Mouse (Mus musculus): ENCODE measurements at regions not wholly inside any gene's neighbourhood (a gene's known extent, or its start where the extent isn't known, plus 50 kb on each side); places are given as distances from the start of the nearest gene placed in this dataset.

- ATAC-seq (replicated peaks; ENCODE audit: poor library complexity) = no peak
Measured at GRCm38 (mm10) chr9:117710966-117711365, 81.3 kb upstream of the Rbms3 start.

GRCm38 (mm10) chr9:117709677-117710076 lies 80.0 kb upstream of the Rbms3 start:
- ATAC-seq (replicated peaks; ENCODE audit: poor library complexity) = no peak

GRCm38 (mm10) chr9:117693001-117693400 lies 63.3 kb upstream of the Rbms3 start:
- ATAC-seq (replicated peaks; ENCODE audit: poor library complexity) = no peak

- no peak for ATAC-seq (replicated peaks; ENCODE audit: poor library complexity)
Measured at GRCm38 (mm10) chr9:117692486-117692885, 62.8 kb upstream of the Rbms3 start.

GRCm38 (mm10) chr9:117689946-117690345 lies 60.2 kb upstream of the Rbms3 start:
- no peak for ATAC-seq (replicated peaks; ENCODE audit: poor library complexity)

All from megakaryocyte progenitor cell, adult 5-6 weeks (primary cell).